Mouse (Mus musculus): ENCODE results near the gene Galp. TPM values are rescaled to one million over a fixed set of nuclear protein-coding genes. Genes with fewer than 3 reads are reported as not detected.
"Not testable (repeated sequence)": the region's sequence is repeated elsewhere in the genome, so short reads cannot be mapped to it uniquely, and the experiment has no call there.

The Galp gene
- polyA plus RNA-seq, 1 experiment from 2014 or later: not detected

DNA sequence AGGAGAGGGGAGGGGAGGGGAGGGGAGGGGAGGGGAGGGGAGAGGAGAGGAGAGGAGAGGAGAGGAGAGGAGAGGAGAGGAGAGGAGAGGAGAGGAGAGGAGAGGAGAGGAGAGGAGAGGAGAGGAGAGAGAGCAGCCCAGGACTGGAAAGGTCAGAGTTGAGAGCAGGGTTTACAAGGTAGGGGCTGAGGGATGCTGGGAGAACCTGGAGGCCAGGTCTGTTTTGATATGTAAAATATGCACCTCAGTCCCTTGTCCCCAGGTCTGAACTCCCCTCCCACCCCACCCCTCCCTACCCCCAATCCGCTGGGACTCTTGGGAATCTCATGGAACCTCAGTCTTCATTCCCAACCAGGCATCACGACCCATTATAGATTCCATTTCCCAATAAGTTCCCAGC, 63.1 kb downstream of the Galp start:
- not testable (repeated sequence) for ATAC-seq (ENCODE audit: low FRiP score); H3K36me3 ChIP-seq (replicated peaks; ENCODE audit: control insufficient read depth, insufficient read depth); H3K9ac ChIP-seq; DNase-seq (ENCODE audit: low spot score); H3K27ac ChIP-seq; H3K4me1 ChIP-seq (replicated peaks; ENCODE audit: control insufficient read depth, insufficient read depth, low read length); H3K9me3 ChIP-seq (ENCODE audit: control insufficient read depth, low read length); H3K27me3 ChIP-seq (ENCODE audit: control insufficient read depth, insufficient read depth, low read length); H3K4me3 ChIP-seq (replicated peaks; ENCODE audit: low read length); H3K4me2 ChIP-seq (replicated peaks)
- WGBS: 48% methylated on average over 2 of the region's 2 CpGs

DNA sequence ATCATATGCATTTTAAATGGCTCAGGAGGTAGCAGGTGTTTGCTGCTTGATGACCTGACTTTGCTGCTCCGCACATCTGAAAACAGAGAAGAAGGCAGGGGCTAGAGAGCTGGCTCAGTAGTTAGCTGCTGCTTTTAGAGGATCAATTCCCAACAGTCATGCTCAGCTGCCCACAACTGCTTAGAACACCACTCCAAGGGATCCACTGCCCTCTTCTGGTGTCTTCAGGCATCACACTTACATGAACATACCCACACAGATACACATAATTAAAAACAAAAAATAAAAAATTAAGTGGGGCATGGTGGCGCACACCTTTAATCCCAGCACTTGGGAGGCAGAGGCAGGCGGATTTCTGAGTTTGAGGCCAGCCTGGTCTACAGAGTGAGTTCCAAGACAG, 65.2 kb downstream of the Galp start:
- Histone ChIP-seq H3K9ac (no peak overlapping the region), H3K4me3 (replicated peaks; ENCODE audit: low read length) (no peak overlapping the region), H3K36me3 (replicated peaks; ENCODE audit: control insufficient read depth, insufficient read depth) (no peaks in the 10 kb centered on the region), H3K4me1 (replicated peaks; ENCODE audit: control insufficient read depth, insufficient read depth, low read length) (no peaks in the 10 kb centered on the region), H3K9me3 (ENCODE audit: control insufficient read depth, low read length) (no peaks in the 10 kb centered on the region), H3K27ac (no peak overlapping the region), H3K4me2 (replicated peaks) (no peak overlapping the region), H3K27me3 (ENCODE audit: control insufficient read depth, insufficient read depth, low read length) (no peaks in the 10 kb centered on the region)
- ATAC-seq (ENCODE audit: low FRiP score): no peak
- no peak for DNase-seq (ENCODE audit: low spot score)
- WGBS: 90% methylated on average over 3 of the region's 3 CpGs

DNA sequence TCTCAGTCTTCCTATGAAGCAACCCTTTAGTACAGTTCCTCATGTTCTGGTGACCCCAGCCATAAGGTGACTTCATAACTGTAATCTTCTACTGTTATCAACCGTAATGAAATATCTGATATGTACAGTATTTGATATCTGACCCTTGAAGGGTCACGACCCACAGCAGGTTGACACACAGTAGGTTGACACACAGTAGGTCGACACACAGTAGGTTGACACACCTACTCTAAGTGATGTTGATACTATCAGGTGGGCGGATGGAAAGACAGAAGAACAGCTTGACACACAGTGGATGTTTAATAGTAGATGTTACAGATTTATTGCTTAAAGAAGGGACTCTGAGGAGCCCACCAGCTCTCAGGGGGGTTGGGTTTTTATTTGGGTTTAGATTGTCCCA, 66.1 kb downstream of the Galp start:
- WGBS: 89% methylated on average over 4 of the region's 4 CpGs
- ATAC-seq (ENCODE audit: low FRiP score): no peak

DNA sequence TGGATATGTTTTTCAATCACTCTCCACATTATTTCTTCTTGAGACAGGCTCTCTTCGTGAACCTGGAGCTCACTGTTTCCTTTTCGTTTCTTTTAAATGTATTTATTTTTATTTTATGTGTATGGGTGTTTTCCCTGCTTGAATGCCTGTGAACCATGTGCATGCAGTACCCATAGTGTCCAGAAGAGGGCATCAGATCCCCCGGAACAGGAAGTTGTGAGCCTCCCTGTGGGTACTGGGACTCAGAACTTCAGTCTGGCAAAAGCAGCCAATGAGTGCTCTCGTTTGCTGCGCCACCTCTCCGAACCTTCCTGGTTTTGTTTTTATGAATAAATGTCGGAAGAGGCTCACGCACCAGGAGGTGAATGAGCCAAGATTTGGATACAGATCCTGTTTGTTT, 68.8 kb downstream of the Galp start:
- H3K9me3 ChIP-seq (ENCODE audit: control insufficient read depth, low read length): no peaks in the 10 kb centered on the region
- 68% methylated on average over 8 of the region's 8 CpGs for WGBS
- no peak for ATAC-seq (ENCODE audit: low FRiP score)
- H3K4me3 ChIP-seq (replicated peaks; ENCODE audit: low read length): no peak overlapping the region
- H3K27me3 ChIP-seq (ENCODE audit: control insufficient read depth, insufficient read depth, low read length): no peaks in the 10 kb centered on the region
- H3K36me3 ChIP-seq (replicated peaks; ENCODE audit: control insufficient read depth, insufficient read depth): no peaks in the 10 kb centered on the region
- no peak for DNase-seq (ENCODE audit: low spot score)
- H3K4me2 ChIP-seq (replicated peaks): no peak overlapping the region
- H3K27ac ChIP-seq: no peak overlapping the region
- no peaks in the 10 kb centered on the region for H3K4me1 ChIP-seq (replicated peaks; ENCODE audit: control insufficient read depth, insufficient read depth, low read length)
- H3K9ac ChIP-seq: no peak overlapping the region

More for the DNA sequence above, 66.1 kb downstream of the Galp start:
- Histone ChIP-seq H3K4me2 (replicated peaks) (no peak overlapping the region), H3K4me3 (replicated peaks; ENCODE audit: low read length) (no peak overlapping the region), H3K9me3 (ENCODE audit: control insufficient read depth, low read length) (no peaks in the 10 kb centered on the region), H3K9ac (no peak overlapping the region), H3K36me3 (replicated peaks; ENCODE audit: control insufficient read depth, insufficient read depth) (no peaks in the 10 kb centered on the region), H3K27ac (no peak overlapping the region), H3K4me1 (replicated peaks; ENCODE audit: control insufficient read depth, insufficient read depth, low read length) (no peaks in the 10 kb centered on the region), H3K27me3 (ENCODE audit: control insufficient read depth, insufficient read depth, low read length) (no peaks in the 10 kb centered on the region)
- DNase-seq (ENCODE audit: low spot score): no peak

Other genes with a start within 250 kb of the Galp start
- gene Vmn1r65, start 186.1 kb upstream of the Galp start, polyA plus RNA-seq (2014; fragmentation: Nextera tagmentation; extraction: Ambion mirVana): not detected in 2 replicates
- gene Nlrp4c, start 151.9 kb upstream of the Galp start, polyA plus RNA-seq (2014; fragmentation: Nextera tagmentation; extraction: Ambion mirVana): not detected in 2 replicates
- gene Zfp787, start 41.1 kb upstream of the Galp start, polyA plus RNA-seq (2014; fragmentation: Nextera tagmentation; extraction: Ambion mirVana): 14.2 and 14.5 TPM in 2 replicates
- 74.7 and 80.0 TPM in 2 replicates for gene Zfp444, start 24.9 kb upstream of the Galp start, polyA plus RNA-seq (2014; fragmentation: Nextera tagmentation; extraction: Ambion mirVana)
- not detected in 2 replicates for gene Zscan5b, start 25.2 kb downstream of the Galp start, polyA plus RNA-seq (2014; fragmentation: Nextera tagmentation; extraction: Ambion mirVana)
- not detected in 2 replicates for gene Epp13, start 55.6 kb downstream of the Galp start, polyA plus RNA-seq (2014; fragmentation: Nextera tagmentation; extraction: Ambion mirVana)
- 14.4 and 19.1 TPM in 2 replicates for gene Zfp667, start 89.5 kb downstream of the Galp start, polyA plus RNA-seq (2014; fragmentation: Nextera tagmentation; extraction: Ambion mirVana)
- 14.4 and 18.2 TPM in 2 replicates for gene Zfp583, start 134.2 kb downstream of the Galp start, polyA plus RNA-seq (2014; fragmentation: Nextera tagmentation; extraction: Ambion mirVana)
- 5.9 and 6.5 TPM in 2 replicates for gene Gm3854, start 146.7 kb downstream of the Galp start, polyA plus RNA-seq (2014; fragmentation: Nextera tagmentation; extraction: Ambion mirVana)
- gene Zfp78, start 166.2 kb downstream of the Galp start, polyA plus RNA-seq (2014; fragmentation: Nextera tagmentation; extraction: Ambion mirVana): 5.7 and 6.6 TPM in 2 replicates
- 15.2 and 16.0 TPM in 2 replicates for gene Zfp28, start 186.2 kb downstream of the Galp start, polyA plus RNA-seq (2014; fragmentation: Nextera tagmentation; extraction: Ambion mirVana)
- gene Smim17, start 201.6 kb downstream of the Galp start, polyA plus RNA-seq (2014; fragmentation: Nextera tagmentation; extraction: Ambion mirVana): 8.2 and 8.3 TPM in 2 replicates
- not detected in 2 replicates for gene Gm20715, start 213.2 kb downstream of the Galp start, polyA plus RNA-seq (2014; fragmentation: Nextera tagmentation; extraction: Ambion mirVana)
- 0.29 and 0.91 TPM in 2 replicates for gene Olfr1344, start 241.6 kb downstream of the Galp start, polyA plus RNA-seq (2014; fragmentation: Nextera tagmentation; extraction: Ambion mirVana)